Mouse (Mus musculus) stomach, postnatal 0 days (tissue): Measurements from ENCODE around the gene Gm609. TPM values are rescaled to one million over a fixed set of nuclear protein-coding genes. Genes with fewer than 3 reads are reported as not detected.
"Not testable (repeated sequence)": the region's sequence is repeated elsewhere in the genome, so short reads cannot be mapped to it uniquely, and the experiment has no call there.

Source experiments
- ATAC-seq: fragments of 200-750 bp; cut with Nextera tagmentation; 2 replicates; pipeline ENCODE4 v1.8.0; 2017; ENCODE audit not compliant: low FRiP score, low TSS enrichment
- DNase-seq: peaks from one replicate; pipeline ENCODE4 v3.0.0-alpha.2; 2016; ENCODE audit warnings: low spot score
- H3K27ac ChIP-seq: fragments of 300-500 bp; sonication (generic); replicated peaks from 2 replicates; pipeline ENCODE4 v1.5.1; 2014; ENCODE audit warnings: mild to moderate bottlenecking, control low read depth
- H3K27me3 ChIP-seq: fragments of 300-500 bp; sonication (generic); 2 replicates; pipeline ENCODE4 v1.6.1; 2014; ENCODE audit warnings: low read length; ENCODE audit not compliant: control insufficient read depth, insufficient read depth
- H3K36me3 ChIP-seq: fragments of 300-500 bp; sonication (generic); 2 replicates; pipeline ENCODE4 v1.6.1; 2014; ENCODE audit warnings: low read length, mixed read lengths; ENCODE audit not compliant: control insufficient read depth, insufficient read depth
- H3K4me1 ChIP-seq: fragments of 300-500 bp; sonication (generic); replicated peaks from 2 replicates; pipeline ENCODE4 v1.6.1; 2014; ENCODE audit warnings: antibody characterized with exemption; ENCODE audit not compliant: control insufficient read depth, insufficient read depth
- H3K4me2 ChIP-seq: fragments of 300-500 bp; sonication (generic); replicated peaks from 2 replicates; pipeline ENCODE4 v1.6.1; 2014; ENCODE audit warnings: low read depth, mild to moderate bottlenecking, control low read depth, moderate library complexity
- H3K4me3 ChIP-seq: fragments of 300-500 bp; sonication (generic); 2 replicates; pipeline ENCODE4 v1.5.1; 2014; ENCODE audit warnings: low read depth, low read length, control low read depth
- H3K9ac ChIP-seq: fragments of 300-500 bp; sonication (generic); 2 replicates; pipeline ENCODE4 v1.6.1; 2014; ENCODE audit warnings: mild to moderate bottlenecking, low read length, control low read depth, mixed read lengths
- H3K9me3 ChIP-seq: fragments of 300-500 bp; sonication (generic); 2 replicates; pipeline ENCODE4 v1.6.1; 2016; ENCODE audit warnings: low read length; ENCODE audit not compliant: control insufficient read depth
- CTCF ChIP-seq: IDR thresholded peaks from 2 replicates; pipeline ENCODE4 v1.5.1; 2016; ENCODE audit warnings: antibody characterized with exemption, low read depth, mild to moderate bottlenecking, moderate library complexity
- EP300 ChIP-seq: optimal IDR thresholded peaks from 2 replicates; pipeline ENCODE3; 2016; ENCODE audit warnings: antibody characterized with exemption
- WGBS: fragments of 180-500 bp; shearing (Covaris S2); extraction: QIAGEN DNeasy Blood & Tissue Kit; methylation state at CpG from one replicate; pipeline ENCODE4 v1.1.7; 2014; 5-methylcytosine and 5-hydroxymethylcytosine counted together
- polyA plus RNA-seq: library from polyadenylated mRNA; unstranded; fragments of >200 nt; fragmentation: Nextera tagmentation; extraction: Ambion mirVana; gene quantifications from 2 replicates; pipeline ENCODE4 v1.2.1, GENCODE M21; 2015

The Gm609 gene
- polyA plus RNA-seq = 0.27 and 0.34 TPM in 2 replicates

DNA sequence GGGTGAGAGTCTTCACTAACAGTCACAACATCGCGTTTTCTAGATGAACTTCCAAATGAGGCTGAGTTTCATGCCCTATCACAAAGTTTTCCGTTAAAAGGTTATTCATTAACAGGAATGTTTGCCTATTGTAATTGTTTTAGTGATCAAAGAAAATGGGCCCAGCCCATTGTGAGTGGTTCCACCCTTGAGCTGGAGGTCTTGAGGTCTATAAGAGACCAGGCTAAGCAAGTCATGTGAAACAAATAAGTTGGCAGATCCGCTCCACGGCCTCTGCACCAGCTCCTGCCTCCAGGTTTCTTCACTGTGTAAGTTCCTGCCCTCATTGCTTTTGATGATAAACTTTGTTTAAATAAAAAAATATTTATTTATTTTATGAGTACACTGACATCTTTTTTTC is at the start of gene Gm609:
Gene Gm609, minus strand, starts transcription at position 43 of the 400 bp plus-strand sequence.
- H3K4me1 ChIP-seq = no peaks in the 10 kb centered on the region
- no peak within 1 kb of the TSS for H3K4me2 ChIP-seq
- no peak within 1 kb of the TSS for H3K4me3 ChIP-seq
- 55% methylated on average over 5 of the region's 5 CpGs for WGBS
- TF ChIP-seq EP300 (no peak), CTCF (no peak)
- H3K27ac ChIP-seq = no peak within 1 kb of the TSS
- no peaks in the 10 kb centered on the region for H3K36me3 ChIP-seq
- H3K27me3 ChIP-seq = no peaks in the 10 kb centered on the region
- H3K9ac ChIP-seq = no peak within 1 kb of the TSS
- no peaks in the 10 kb centered on the region for H3K9me3 ChIP-seq
- peak; percentile 18 for DNase-seq
- ATAC-seq = peak; percentile 49; the same call in 1 of the 2 replicates

DNA sequence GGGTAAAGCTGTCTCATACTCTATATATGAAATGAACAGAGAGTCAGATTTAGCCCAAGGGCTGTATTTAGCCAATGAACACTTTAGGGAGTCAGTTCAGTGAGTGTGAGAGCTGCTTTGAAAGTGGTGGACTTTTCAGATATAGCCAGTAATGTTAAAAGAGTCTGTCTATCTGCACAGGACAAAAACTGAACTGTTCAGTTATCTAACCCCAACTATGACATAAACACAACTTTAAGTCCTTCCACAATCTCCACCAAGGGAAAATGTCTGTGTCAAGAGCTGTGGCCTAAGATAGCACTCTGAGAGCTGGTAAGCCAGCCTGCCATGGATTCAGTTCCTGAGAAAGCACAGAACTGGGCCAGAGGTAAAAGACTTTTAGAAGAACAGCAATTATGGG is 49.3 kb upstream of the Gm609 start:
- no peaks in the 10 kb centered on the region for H3K27me3 ChIP-seq
- H3K9me3 ChIP-seq = no peaks in the 10 kb centered on the region
- H3K27ac ChIP-seq = no peak overlapping the region
- ATAC-seq (no peak), DNase-seq (no peak)
- no peak overlapping the region for H3K4me3 ChIP-seq
- no peak overlapping the region for H3K4me2 ChIP-seq
- TF ChIP-seq CTCF (no peak), EP300 (no peak)
- no peak overlapping the region for H3K9ac ChIP-seq
- no peaks in the 10 kb centered on the region for H3K36me3 ChIP-seq
- H3K4me1 ChIP-seq = no peaks in the 10 kb centered on the region

GRCm38 (mm10) chr16:45538342-45538741 is 45.6 kb upstream of the Gm609 start:
- H3K27ac ChIP-seq, H3K4me3 ChIP-seq, ATAC-seq, H3K9ac ChIP-seq, H3K27me3 ChIP-seq, H3K4me2 ChIP-seq, H3K4me1 ChIP-seq, DNase-seq, H3K36me3 ChIP-seq, H3K9me3 ChIP-seq: not testable (repeated sequence)
- WGBS = 45% methylated on average over 1 of the region's 1 CpGs

- H3K27ac ChIP-seq = no peak within 1 kb of the TSS
- ATAC-seq (no peak), DNase-seq (no peak)
- 90% methylated on average over 5 of the region's 5 CpGs for WGBS
- no peaks in the 10 kb centered on the region for H3K36me3 ChIP-seq
- H3K9me3 ChIP-seq = no peaks in the 10 kb centered on the region
- no peaks in the 10 kb centered on the region for H3K4me1 ChIP-seq
- no peak within 1 kb of the TSS for H3K4me2 ChIP-seq
- H3K9ac ChIP-seq = no peak within 1 kb of the TSS
- no peak for TF ChIP-seq CTCF
- TF ChIP-seq EP300 = no peak
- H3K27me3 ChIP-seq = no peaks in the 10 kb centered on the region
- H3K4me3 ChIP-seq = no peak within 1 kb of the TSS
Observed at GRCm38 (mm10) chr16:45535009-45535408, 42.2 kb upstream of the Gm609 start, which contains the start of gene Slc9c1. Gene Slc9c1 (plus strand): TSS chr16:45535309.

- 73% methylated on average over 4 of the region's 4 CpGs for WGBS
- no peaks in the 10 kb centered on the region for H3K9me3 ChIP-seq
Observed at GRCm38 (mm10) chr16:45531950-45532349, 39.2 kb upstream of the Gm609 start, which contains the start of gene Gm17783. Gene Gm17783 (minus strand): TSS chr16:45532050.

GRCm38 (mm10) chr16:45525551-45525950 is 32.8 kb upstream of the Gm609 start:
- H3K4me2 ChIP-seq = no peak overlapping the region
- H3K9ac ChIP-seq = no peak overlapping the region
- ATAC-seq = no peak
- H3K4me1 ChIP-seq = no peaks in the 10 kb centered on the region
- no peak overlapping the region for H3K4me3 ChIP-seq
- no peaks in the 10 kb centered on the region for H3K27me3 ChIP-seq
- no peaks in the 10 kb centered on the region for H3K9me3 ChIP-seq
- no peak overlapping the region for H3K27ac ChIP-seq
- DNase-seq = no peak
- TF ChIP-seq CTCF = no peak
- TF ChIP-seq EP300 = no peak
- WGBS = 60% methylated on average over 5 of the region's 5 CpGs
- H3K36me3 ChIP-seq = no peaks in the 10 kb centered on the region

More at GRCm38 (mm10) chr16:45531950-45532349, 39.2 kb upstream of the Gm609 start, which contains the start of gene Gm17783:
- Histone ChIP-seq H3K27me3 (no peaks in the 10 kb centered on the region), H3K27ac (no peak within 1 kb of the TSS), H3K4me3 (no peak within 1 kb of the TSS), H3K36me3 (no peaks in the 10 kb centered on the region), H3K4me1 (no peaks in the 10 kb centered on the region), H3K4me2 (no peak within 1 kb of the TSS), H3K9ac (no peak within 1 kb of the TSS)
- DNase-seq (no peak), ATAC-seq (no peak)
- TF ChIP-seq CTCF (no peak), EP300 (no peak)
